Mouse (Mus musculus): Measurements from ENCODE around the gene Dcp1a. TPM values are rescaled to one million over a fixed set of nuclear protein-coding genes. Genes with fewer than 3 reads are reported as not detected.
A peak's percentile ranks its signal among the peaks of the same experiment; 100 is the strongest.
"Not testable (repeated sequence)": the region's sequence is repeated elsewhere in the genome, so short reads cannot be mapped to it uniquely, and the experiment has no call there.

Gene Dcp1a
- polyA plus RNA-seq, 1 experiment from 2014 or later: 32.0 TPM

GRCm38 (mm10) chr14:30528961-30529360, 49.6 kb downstream of the Dcp1a start:
- Histone ChIP-seq H3K9me3 (no peaks in the 10 kb centered on the region), H3K4me2 (replicated peaks) (no peak overlapping the region), H3K4me1 (no peaks in the 10 kb centered on the region), H3K27me3 (replicated peaks) (no peaks in the 10 kb centered on the region), H3K27ac (no peak overlapping the region), H3K9ac (no peak overlapping the region), H3K36me3 (peaks cover 40% of the 10 kb centered on the region), H3K4me3 (no peak overlapping the region)
- no peak for ATAC-seq (ENCODE audit: low FRiP score, low read depth)
- WGBS: 86% methylated on average over 5 of the region's 5 CpGs

- H3K4me3 ChIP-seq: no peak overlapping the region
- H3K4me1 ChIP-seq: no peaks in the 10 kb centered on the region
- no peak for ATAC-seq (ENCODE audit: low FRiP score, low read depth)
- H3K27ac ChIP-seq: no peak overlapping the region
- no peak overlapping the region for H3K4me2 ChIP-seq (replicated peaks)
- H3K36me3 ChIP-seq: peaks cover 38% of the 10 kb centered on the region
- H3K27me3 ChIP-seq (replicated peaks): no peaks in the 10 kb centered on the region
- 93% methylated on average over 12 of the region's 12 CpGs for WGBS
- H3K9ac ChIP-seq: no peak overlapping the region
- H3K9me3 ChIP-seq: no peaks in the 10 kb centered on the region
Observed at GRCm38 (mm10) chr14:30529454-30529853, 50.1 kb downstream of the Dcp1a start.

- H3K4me3 ChIP-seq: no peak overlapping the region
- no peak overlapping the region for H3K9ac ChIP-seq
- H3K4me2 ChIP-seq (replicated peaks): no peak overlapping the region
- ATAC-seq (ENCODE audit: low FRiP score, low read depth): no peak
- H3K36me3 ChIP-seq: peaks cover 24% of the 10 kb centered on the region
- no peaks in the 10 kb centered on the region for H3K9me3 ChIP-seq
- H3K27me3 ChIP-seq (replicated peaks): no peaks in the 10 kb centered on the region
- no peaks in the 10 kb centered on the region for H3K4me1 ChIP-seq
- no peak overlapping the region for H3K27ac ChIP-seq
- WGBS: 85% methylated on average over 8 of the region's 8 CpGs
Observed at GRCm38 (mm10) chr14:30530726-30531269, 51.5 kb downstream of the Dcp1a start.

- Histone ChIP-seq H3K27ac (no peak overlapping the region), H3K4me2 (replicated peaks) (no peak overlapping the region), H3K4me1 (no peaks in the 10 kb centered on the region), H3K9me3 (no peaks in the 10 kb centered on the region), H3K27me3 (replicated peaks) (no peaks in the 10 kb centered on the region), H3K36me3 (peaks cover 19% of the 10 kb centered on the region), H3K4me3 (no peak overlapping the region), H3K9ac (no peak overlapping the region)
- 90% methylated on average over 5 of the region's 5 CpGs for WGBS
- ATAC-seq (ENCODE audit: low FRiP score, low read depth): no peak
Observed at GRCm38 (mm10) chr14:30531431-30531830, 52.1 kb downstream of the Dcp1a start.

- Histone ChIP-seq H3K4me3 (no peak overlapping the region), H3K4me1 (no peaks in the 10 kb centered on the region), H3K27ac (no peak overlapping the region), H3K9me3 (no peaks in the 10 kb centered on the region), H3K9ac (no peak overlapping the region), H3K4me2 (replicated peaks) (no peak overlapping the region), H3K27me3 (replicated peaks) (no peaks in the 10 kb centered on the region), H3K36me3 (peaks cover 17% of the 10 kb centered on the region)
- no peak for ATAC-seq (ENCODE audit: low FRiP score, low read depth)
- WGBS: 94% methylated on average over 6 of the region's 6 CpGs
Observed at GRCm38 (mm10) chr14:30531896-30532295, 52.6 kb downstream of the Dcp1a start.

GRCm38 (mm10) chr14:30533780-30534450, 54.6 kb downstream of the Dcp1a start:
- Histone ChIP-seq H3K4me2 (replicated peaks) (no peak overlapping the region), H3K27ac (no peak overlapping the region), H3K27me3 (replicated peaks) (no peaks in the 10 kb centered on the region), H3K9ac (no peak overlapping the region), H3K4me1 (no peaks in the 10 kb centered on the region), H3K9me3 (no peaks in the 10 kb centered on the region), H3K36me3 (peaks cover 3% of the 10 kb centered on the region; the same call in 1 of the 2 replicates), H3K4me3 (no peak overlapping the region)
- 87% methylated on average over 6 of the region's 6 CpGs for WGBS
- no peak for ATAC-seq (ENCODE audit: low FRiP score, low read depth)

- H3K27ac ChIP-seq: no peak overlapping the region
- H3K27me3 ChIP-seq (replicated peaks): no peaks in the 10 kb centered on the region
- no peak for ATAC-seq (ENCODE audit: low FRiP score, low read depth)
- peaks cover 4% of the 10 kb centered on the region; the same call in 1 of the 2 replicates for H3K4me1 ChIP-seq
- no peak overlapping the region for H3K4me2 ChIP-seq (replicated peaks)
- 76% methylated on average over 10 of the region's 10 CpGs for WGBS
- H3K36me3 ChIP-seq: no peaks in the 10 kb centered on the region
- H3K9ac ChIP-seq: no peak overlapping the region
- H3K9me3 ChIP-seq: no peaks in the 10 kb centered on the region
- H3K4me3 ChIP-seq: no peak overlapping the region
Observed at GRCm38 (mm10) chr14:30541541-30541940, 62.2 kb downstream of the Dcp1a start.

- WGBS: 92% methylated on average over 5 of the region's 5 CpGs
Observed at GRCm38 (mm10) chr14:30543331-30543730, 64.0 kb downstream of the Dcp1a start.

GRCm38 (mm10) chr14:30548131-30548720, 68.9 kb downstream of the Dcp1a start, which contains the start of gene Tkt:
TSS of gene Tkt (plus strand) at chr14:30548359.
- peak; percentile 23; the same call in 1 of the 2 replicates for ATAC-seq (ENCODE audit: low FRiP score, low read depth)
- WGBS: 25% methylated on average over 8 of the region's 8 CpGs

More at GRCm38 (mm10) chr14:30543331-30543730, 64.0 kb downstream of the Dcp1a start:
- not testable (repeated sequence) for H3K9me3 ChIP-seq; H3K4me2 ChIP-seq (replicated peaks); ATAC-seq (ENCODE audit: low FRiP score, low read depth); H3K4me3 ChIP-seq; H3K27me3 ChIP-seq (replicated peaks); H3K4me1 ChIP-seq; H3K27ac ChIP-seq; H3K9ac ChIP-seq; H3K36me3 ChIP-seq

GRCm38 (mm10) chr14:30548965-30549776, 69.8 kb downstream of the Dcp1a start:
- peak; percentile 92 for ATAC-seq (ENCODE audit: low FRiP score, low read depth)
- under 1% methylated on average over 69 of the region's 69 CpGs for WGBS
- Histone ChIP-seq H3K27ac (peak overlapping the region; percentile 86), H3K4me2 (replicated peaks) (peak overlapping the region; percentile 77), H3K27me3 (replicated peaks) (no peaks in the 10 kb centered on the region), H3K9ac (peak overlapping the region; percentile 92), H3K36me3 (no peaks in the 10 kb centered on the region), H3K4me3 (peak overlapping the region; percentile 74), H3K9me3 (no peaks in the 10 kb centered on the region), H3K4me1 (peaks cover 30% of the 10 kb centered on the region)

More at GRCm38 (mm10) chr14:30548131-30548720, 68.9 kb downstream of the Dcp1a start, which contains the start of gene Tkt:
- no peaks in the 10 kb centered on the region for H3K9me3 ChIP-seq
- peaks cover 30% of the 10 kb centered on the region for H3K4me1 ChIP-seq
- H3K27me3 ChIP-seq (replicated peaks): no peaks in the 10 kb centered on the region
- H3K9ac ChIP-seq: peak within 1 kb of the TSS; percentile 92
- H3K4me3 ChIP-seq: peak within 1 kb of the TSS; percentile 74
- peak within 1 kb of the TSS; percentile 86 for H3K27ac ChIP-seq
- H3K4me2 ChIP-seq (replicated peaks): peak within 1 kb of the TSS; percentile 77
- H3K36me3 ChIP-seq: no peaks in the 10 kb centered on the region

- no peaks in the 10 kb centered on the region for H3K36me3 ChIP-seq
- peak overlapping the region; percentile 77 for H3K4me2 ChIP-seq (replicated peaks)
- H3K27me3 ChIP-seq (replicated peaks): no peaks in the 10 kb centered on the region
- peaks cover 30% of the 10 kb centered on the region for H3K4me1 ChIP-seq
- H3K9ac ChIP-seq: peak overlapping the region; percentile 92
- peak overlapping the region; percentile 74 for H3K4me3 ChIP-seq
- H3K27ac ChIP-seq: peak overlapping the region; percentile 86; the same call in 1 of the 2 replicates
- peak; percentile 14; the same call in 1 of the 2 replicates for ATAC-seq (ENCODE audit: low FRiP score, low read depth)
- under 1% methylated on average over 10 of the region's 10 CpGs for WGBS
- no peaks in the 10 kb centered on the region for H3K9me3 ChIP-seq
Observed at GRCm38 (mm10) chr14:30549777-30550149, 70.4 kb downstream of the Dcp1a start.
